Comparison of ENCODE assay signal across 8 mouse cellular contexts in the genomic region with DNA sequence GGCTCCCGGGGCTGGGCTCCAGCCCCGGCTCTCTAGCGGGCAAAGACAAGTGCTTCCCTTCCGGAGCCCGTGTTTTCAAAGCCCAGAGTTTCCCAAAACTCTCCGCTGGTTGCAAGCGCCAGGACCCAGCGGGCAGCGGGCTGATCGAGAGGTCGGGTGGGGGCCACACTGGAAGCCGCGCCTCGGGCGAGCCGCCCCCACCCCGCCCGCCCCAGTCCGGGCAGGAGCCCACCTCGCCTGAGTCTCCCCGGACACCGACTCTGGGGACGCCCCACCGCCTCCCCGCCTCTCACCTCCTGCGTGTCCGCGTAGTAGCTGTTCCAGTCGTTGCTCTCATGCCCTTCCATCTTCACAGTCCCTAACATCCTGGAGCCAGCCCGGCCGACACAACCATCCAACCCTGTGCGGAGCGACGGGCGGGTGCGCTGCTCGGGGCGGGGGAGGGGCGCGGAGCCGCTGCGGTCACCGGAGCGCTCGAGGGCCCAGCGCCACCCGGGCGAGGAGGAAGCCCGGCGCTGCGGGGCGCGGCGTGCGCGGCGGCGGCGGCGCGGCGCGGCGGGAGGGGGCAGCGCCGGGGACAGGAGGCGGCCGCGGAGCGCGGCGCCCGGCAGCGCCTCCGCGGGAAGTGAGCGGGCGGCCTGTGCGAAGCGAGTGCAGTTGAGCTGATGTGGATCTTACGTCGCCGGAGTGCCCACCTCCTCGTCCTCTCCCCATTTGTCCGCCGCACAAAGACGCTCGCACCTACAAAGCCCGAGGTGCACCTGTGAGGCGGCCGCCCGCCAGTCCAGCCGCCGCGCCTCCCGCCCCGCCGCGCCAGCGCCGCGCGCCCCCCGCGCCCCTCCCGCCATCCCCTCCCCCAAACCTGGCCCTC. TPM values are rescaled to one million over a fixed set of nuclear protein-coding genes. Genes with fewer than 3 reads are reported as not detected.
A peak's percentile ranks its signal among the peaks of the same experiment; 100 is the strongest.
DNase-seq lines count a peak whose midpoint lies in the region; ATAC-seq and TF ChIP-seq lines count a peak whose summit lies in the region.

No protein-coding gene starts in this region.

- intact Hi-C loops in heart, postnatal 25 days (cut with DNase I): loop anchor here (5.0 to 10.0 kb wide), 3 partner anchors 261 to 1021 kb away; a partner anchor contains a TSS
- intact Hi-C loops in heart, postnatal 14 days (cut with DNase I): loop anchor here (5.0 to 10.0 kb wide), 3 partner anchors 263 to 1021 kb away; no protein-coding TSS in a partner anchor

- H3K27ac ChIP-seq in liver, embryonic 13.5 days: peak overlapping the region; percentile 63
- H3K27ac ChIP-seq in neural tube, embryonic 12.5 days: no peak overlapping the region

- peak overlapping the region; percentile 47 for H3K9ac ChIP-seq in liver, embryonic 13.5 days
- H3K9ac ChIP-seq in neural tube, embryonic 12.5 days: peak overlapping the region; percentile 7; the same call in 1 of the 2 replicates

- WGBS in liver, embryonic 13.5 days (ENCODE audit: insufficient replicate concordance): 1% methylated on average over 96 of the region's 106 CpGs
- WGBS in neural tube, embryonic 12.5 days: under 1% methylated on average over 95 of the region's 106 CpGs

- H3K9me3 ChIP-seq in liver, embryonic 13.5 days (replicated peaks): no peaks in the 10 kb centered on the region
- H3K9me3 ChIP-seq in neural tube, embryonic 12.5 days: no peaks in the 10 kb centered on the region

- TF ChIP-seq POLR2A in brain, embryonic 14.5 days (IDR thresholded peaks at IDR 0.05; ENCODE audit: borderline replicate concordance, extremely low read depth, insufficient read depth, insufficient read length, poor library complexity, severe bottlenecking): no peak

- H3K27me3 ChIP-seq in liver, embryonic 13.5 days: peaks cover 100% of the 10 kb centered on the region
- H3K27me3 ChIP-seq in neural tube, embryonic 12.5 days (replicated peaks): peaks cover 95% of the 10 kb centered on the region

- no peak for TF ChIP-seq CTCF in brain, embryonic 14.5 days (IDR thresholded peaks at IDR 0.05; ENCODE audit: borderline replicate concordance, extremely low read depth, insufficient read depth, insufficient read length)

- peak; percentile 52 for ATAC-seq in liver, embryonic 13.5 days (ENCODE audit: low read depth)
- ATAC-seq in neural tube, embryonic 12.5 days (ENCODE audit: low FRiP score, low read depth): peak; percentile 49; the same call in 1 of the 2 replicates
- no peak for ATAC-seq in megakaryocyte-erythroid progenitor cell, adult 5-6 weeks (replicated peaks; ENCODE audit: low FRiP score, low TSS enrichment, poor library complexity, severe bottlenecking)

- peak; percentile 92 for DNase-seq in heart, adult 11 months
- no peak for DNase-seq in heart, postnatal 25 days (ENCODE audit: low spot score)
- peak; percentile 60 for DNase-seq in brain, embryonic 14.5 days (ENCODE audit: low read depth)
- peak; percentile 18 to 22 for DNase-seq in heart, postnatal 14 days
- DNase-seq in liver, embryonic 13.5 days: no peak
- DNase-seq in gastrocnemius, adult 18-20 months (ENCODE audit: low spot score): no peak

- peaks cover 25% of the 10 kb centered on the region for H3K4me1 ChIP-seq in liver, embryonic 13.5 days (replicated peaks)
- H3K4me1 ChIP-seq in neural tube, embryonic 12.5 days: peaks cover 22% of the 10 kb centered on the region

- no peaks in the 10 kb centered on the region for H3K36me3 ChIP-seq in liver, embryonic 13.5 days
- H3K36me3 ChIP-seq in neural tube, embryonic 12.5 days: no peaks in the 10 kb centered on the region

- peak overlapping the region; percentile 64 for H3K4me2 ChIP-seq in liver, embryonic 13.5 days
- peak overlapping the region; percentile 69 for H3K4me2 ChIP-seq in neural tube, embryonic 12.5 days (replicated peaks)

- H3K4me3 ChIP-seq in liver, embryonic 13.5 days (replicated peaks): peak overlapping the region; percentile 58
- peak overlapping the region; percentile 39 for H3K4me3 ChIP-seq in neural tube, embryonic 12.5 days

RNA-seq across cellular contexts. Expression of a gene that starts 1.1 kb away (rescaled TPM):
- total RNA-seq in heart, postnatal 25 days (2021): not detected
- 4.5 and 7.7 TPM in 2 replicates for polyA plus RNA-seq in brain, embryonic 14.5 days (2012; rRNA removed)
- under 1 TPM in 1 of 2 experiments, not detected in 1; 0.33 TPM for total RNA-seq in heart, postnatal 14 days (2021)
- 0.67 and 0.73 TPM in 2 replicates for polyA plus RNA-seq in liver, embryonic 13.5 days (2015; fragmentation: Nextera tagmentation; extraction: Ambion mirVana)
- polyA plus RNA-seq in neural tube, embryonic 12.5 days (2016; fragmentation: Nextera tagmentation; extraction: Ambion mirVana): 1.3 and 1.8 TPM in 2 replicates
- total RNA-seq in megakaryocyte-erythroid progenitor cell, adult 5-6 weeks (2014; fragmentation: Nextera tagmentation): not detected in 2 replicates
- not detected in 2 replicates for total RNA-seq in megakaryocyte-erythroid progenitor cell, adult 5-6 weeks (2017)
- total RNA-seq in gastrocnemius, adult 18-20 months (2021): not detected

RNA-seq across cellular contexts. Expression of a gene that starts 18.3 kb away (rescaled TPM):
- under 1 TPM in 1 of 2 experiments, not detected in 1; 0.08 TPM for total RNA-seq in heart, postnatal 25 days (2021)
- polyA plus RNA-seq in brain, embryonic 14.5 days (2012; rRNA removed): 0.73 and 1.2 TPM in 2 replicates
- total RNA-seq in heart, postnatal 14 days (2021): not detected
- 0.05 TPM in 1 of 2 replicates, not detected in the other for polyA plus RNA-seq in liver, embryonic 13.5 days (2015; fragmentation: Nextera tagmentation; extraction: Ambion mirVana)
- polyA plus RNA-seq in neural tube, embryonic 12.5 days (2016; fragmentation: Nextera tagmentation; extraction: Ambion mirVana): 0.50 and 0.77 TPM in 2 replicates
- not detected in 2 replicates for total RNA-seq in megakaryocyte-erythroid progenitor cell, adult 5-6 weeks (2014; fragmentation: Nextera tagmentation)
- total RNA-seq in megakaryocyte-erythroid progenitor cell, adult 5-6 weeks (2017): not detected in 2 replicates
- not detected for total RNA-seq in gastrocnemius, adult 18-20 months (2021)

Comparison
In these comparisons a context has a peak if more than half of its experiments do, and no peak if none do; other contexts are left out.
1. DNase-seq: peak in heart, adult 11 months (single experiment), brain, embryonic 14.5 days (single experiment) and heart, postnatal 14 days (2 of 2); none in heart, postnatal 25 days (single experiment), liver, embryonic 13.5 days (single experiment) and gastrocnemius, adult 18-20 months (single experiment).